Mouse (Mus musculus): ENCODE measurements at regions not wholly inside any gene's neighbourhood (a gene's known extent, or its start where the extent isn't known, plus 50 kb on each side); places are given as distances from the start of the nearest gene placed in this dataset.
"Not testable (repeated sequence)": the region's sequence is repeated elsewhere in the genome, so short reads cannot be mapped to it uniquely, and the experiment has no call there.

DNA sequence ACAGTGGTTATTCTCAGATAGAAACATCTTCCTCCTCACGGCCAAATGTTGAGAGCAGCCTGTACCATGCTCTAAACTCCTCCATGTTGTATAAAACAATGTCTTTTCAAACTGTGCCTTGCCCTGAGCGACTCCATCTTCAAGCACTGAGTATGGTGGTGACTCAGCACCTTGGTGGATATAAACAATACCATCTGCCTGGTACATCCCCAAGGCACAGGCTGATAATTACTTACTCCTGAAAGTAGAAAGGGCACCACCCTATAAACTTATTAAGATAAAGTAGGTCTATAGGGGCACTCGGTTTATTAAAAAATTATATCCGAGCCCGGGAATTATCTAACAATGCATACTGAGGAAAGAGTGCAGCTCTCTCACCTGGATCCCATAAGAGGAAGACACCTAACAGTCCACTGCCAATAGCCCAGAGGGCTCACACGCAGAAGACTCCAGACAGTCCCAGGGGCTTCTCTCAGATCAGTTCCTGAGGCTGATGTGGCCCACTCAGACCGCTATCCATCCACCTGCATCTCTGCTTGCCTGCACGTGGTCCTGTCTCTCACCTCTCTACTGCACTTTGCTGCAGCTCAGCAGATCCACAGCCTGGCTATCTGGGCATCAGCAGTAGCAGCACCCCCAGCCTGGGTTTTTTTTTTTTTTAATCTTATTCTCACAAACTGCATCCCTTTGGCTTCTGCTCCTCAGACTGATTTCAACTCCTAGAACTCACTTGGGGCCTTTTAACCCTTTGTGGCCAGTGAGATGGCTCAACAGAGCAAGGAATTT lies 109.7 kb upstream of the Dlg1 start:
- DNase-seq (ENCODE audit: low spot score in 2 of 2) = no peak

DNA sequence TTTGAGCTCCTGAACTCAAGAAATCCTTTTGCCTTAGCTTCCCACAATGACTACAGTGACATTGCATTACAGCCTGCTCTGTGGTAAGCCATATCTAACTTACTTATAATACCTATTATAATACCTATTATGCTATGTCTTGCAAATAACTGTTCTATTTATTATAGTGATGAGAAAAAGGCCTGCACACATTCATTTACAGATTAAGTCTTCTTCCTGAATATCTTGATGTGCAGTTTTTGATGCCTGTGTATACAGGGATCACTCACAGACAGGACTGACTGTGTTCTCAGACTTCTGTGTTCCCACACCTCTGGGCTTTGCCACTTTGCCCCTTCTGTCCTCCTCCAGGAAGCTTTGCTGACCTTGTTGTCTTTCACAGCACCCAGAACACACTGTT lies 102.8 kb upstream of the Dlg1 start:
- no peak for DNase-seq (ENCODE audit: low spot score in 2 of 2)

DNA sequence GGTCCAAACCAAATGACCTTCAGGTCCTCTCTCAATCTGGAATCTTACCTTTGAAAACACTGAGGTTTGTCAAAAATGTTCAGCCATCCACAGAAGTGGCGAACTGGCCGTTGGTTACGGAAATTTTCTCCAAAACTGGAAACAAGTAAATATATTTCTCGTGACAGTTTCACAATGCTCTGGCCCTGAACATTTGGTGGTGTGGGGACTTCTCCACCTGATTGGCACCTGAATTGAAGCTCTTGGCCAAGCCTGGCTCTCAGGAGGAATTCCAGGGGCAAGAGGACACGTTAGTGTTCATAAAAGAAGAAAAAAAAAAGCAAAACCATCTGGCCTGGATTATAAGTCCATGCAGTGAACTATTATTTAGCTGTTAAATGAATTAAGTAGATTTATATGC lies 98.3 kb upstream of the Dlg1 start:
- no peak for DNase-seq (ENCODE audit: low spot score in 2 of 2)

DNA sequence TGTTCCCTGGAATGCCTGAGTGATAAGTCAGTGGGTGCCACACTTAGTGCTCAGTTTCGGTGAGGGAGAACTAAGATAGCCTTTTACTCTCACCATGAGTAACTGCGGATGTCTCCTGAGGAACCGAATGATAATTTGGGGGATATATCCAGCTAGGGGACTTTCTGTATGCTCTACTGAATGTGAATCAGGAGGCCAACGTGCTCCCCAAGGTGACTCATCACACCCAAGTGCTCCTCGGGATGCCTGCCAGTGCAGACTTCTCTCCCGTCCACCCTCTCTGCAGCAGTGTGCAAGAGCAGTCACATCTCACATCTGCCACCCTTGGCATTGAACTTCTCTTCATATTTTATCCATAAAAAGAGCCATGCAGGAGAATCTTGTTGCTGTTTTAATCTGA lies 94.9 kb upstream of the Dlg1 start:
- no peak for DNase-seq (ENCODE audit: low spot score in 2 of 2)

DNA sequence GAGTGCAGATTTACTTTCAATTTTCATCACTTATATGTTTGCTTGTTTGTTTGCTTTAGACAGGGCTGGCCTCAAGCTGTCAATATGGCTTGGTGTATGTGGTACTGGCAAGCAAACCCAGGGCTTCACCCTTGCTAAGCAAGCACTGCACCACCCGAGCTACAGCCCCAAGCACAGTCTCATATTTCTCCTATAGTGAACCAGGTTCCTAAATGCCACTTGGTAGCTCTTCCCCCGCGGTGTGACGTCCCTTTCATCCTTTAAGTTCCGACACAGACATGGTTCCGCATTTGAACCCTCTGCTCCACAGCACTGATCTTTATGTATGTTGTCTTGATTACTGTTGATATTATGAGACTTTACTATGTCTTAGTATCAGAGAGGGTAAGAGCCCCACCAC lies 93.4 kb upstream of the Dlg1 start:
- no peak for DNase-seq (ENCODE audit: low spot score in 2 of 2)

DNA sequence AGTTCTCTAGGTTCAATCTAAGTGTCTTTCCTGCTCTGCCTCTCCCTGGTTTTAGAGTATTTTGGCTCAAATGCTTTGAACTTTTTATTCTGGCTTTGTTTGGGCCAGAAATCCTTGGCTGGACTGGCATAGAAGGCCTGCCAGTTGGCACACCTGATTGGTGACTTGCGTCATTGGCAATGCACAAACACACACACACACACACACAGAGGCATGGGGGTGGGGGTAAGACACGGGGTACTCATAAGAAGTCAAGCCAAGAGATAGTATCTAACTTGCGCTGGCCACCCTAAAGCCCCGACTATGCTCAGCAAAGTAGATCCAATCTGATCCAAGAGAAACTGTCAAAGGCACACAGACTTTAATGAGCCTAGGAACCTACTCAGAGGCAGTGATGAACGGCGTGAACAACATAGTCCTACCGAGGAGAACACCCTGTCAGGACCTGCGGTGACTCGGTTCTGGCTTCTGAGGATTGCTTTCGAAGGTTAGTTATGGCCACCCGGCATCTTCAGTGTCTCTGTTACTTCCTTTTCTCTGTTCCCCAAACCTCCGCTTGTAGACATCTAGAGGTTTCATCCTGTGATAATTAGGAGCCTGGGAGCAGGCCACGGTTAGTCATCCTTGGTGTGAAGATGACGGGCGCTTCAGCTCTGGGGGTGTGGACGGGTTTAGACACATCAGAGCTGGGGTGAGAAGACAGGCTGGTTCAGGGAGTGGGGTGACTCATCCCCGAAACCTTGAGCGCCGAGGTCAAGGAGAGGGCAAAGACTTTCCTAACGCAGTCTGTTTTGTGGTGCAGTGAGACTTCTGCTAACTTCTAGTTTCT lies 92.7 kb upstream of the Dlg1 start:
- peak in 1 of 2 experiments; percentile 39 for DNase-seq (ENCODE audit: low spot score in 2 of 2)

DNA sequence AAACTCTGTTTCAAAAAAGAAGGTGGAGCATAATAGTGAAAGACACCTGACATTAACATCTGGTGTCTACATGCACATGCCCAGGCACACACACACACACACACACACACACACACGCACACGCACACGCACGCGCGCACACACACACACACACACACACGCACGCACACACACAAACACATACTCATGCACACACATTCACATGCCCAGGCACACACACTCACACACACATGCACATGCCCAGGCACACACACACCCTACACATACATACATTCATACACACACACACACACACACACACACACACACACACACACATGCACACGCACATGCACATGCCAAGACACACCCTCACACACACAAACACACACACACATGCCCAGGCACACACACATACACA lies 89.4 kb upstream of the Dlg1 start:
- not testable (repeated sequence) for DNase-seq (ENCODE audit: low spot score in 2 of 2)

DNA sequence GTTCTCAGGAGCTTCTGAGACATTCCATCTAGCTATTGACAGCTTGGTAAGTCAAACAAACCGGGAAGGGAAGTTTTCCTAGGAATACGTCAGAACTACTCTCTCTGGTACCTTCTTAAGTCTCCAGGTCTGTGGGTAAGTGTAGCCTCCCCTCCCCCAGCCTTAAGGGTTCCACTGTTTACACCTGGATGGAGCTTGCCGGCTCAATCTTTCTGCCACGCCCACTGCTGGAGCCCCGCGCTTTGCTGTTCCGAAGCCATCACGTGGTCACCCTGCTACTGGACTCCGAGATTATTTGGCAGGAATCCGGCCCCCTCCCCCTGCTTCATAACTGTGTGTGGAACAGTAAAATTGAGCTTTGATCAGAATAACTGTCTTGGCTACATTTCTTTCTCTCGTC lies 87.6 kb upstream of the Dlg1 start:
- not testable (repeated sequence) for DNase-seq (ENCODE audit: low spot score in 2 of 2)

DNA sequence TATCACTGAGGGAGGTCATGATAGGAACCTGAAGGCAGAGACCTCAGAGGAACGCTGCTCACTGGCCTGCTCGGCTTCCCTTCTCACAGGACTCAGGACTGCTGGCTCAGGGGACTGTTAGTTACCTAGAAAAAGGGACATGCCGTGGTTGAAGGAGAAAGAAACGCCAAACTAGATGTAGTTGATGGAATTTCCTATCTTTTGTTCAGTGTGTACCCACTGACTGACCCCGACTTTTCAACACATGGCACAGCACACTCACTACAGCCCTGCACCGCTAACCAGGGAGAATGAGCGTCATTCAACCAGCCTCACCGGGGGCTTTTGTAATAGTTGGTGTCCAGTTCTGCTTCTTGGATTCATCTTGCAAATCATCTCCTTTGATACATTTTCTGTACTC lies 86.8 kb upstream of the Dlg1 start:
- DNase-seq (ENCODE audit: low spot score in 2 of 2) = no peak

DNA sequence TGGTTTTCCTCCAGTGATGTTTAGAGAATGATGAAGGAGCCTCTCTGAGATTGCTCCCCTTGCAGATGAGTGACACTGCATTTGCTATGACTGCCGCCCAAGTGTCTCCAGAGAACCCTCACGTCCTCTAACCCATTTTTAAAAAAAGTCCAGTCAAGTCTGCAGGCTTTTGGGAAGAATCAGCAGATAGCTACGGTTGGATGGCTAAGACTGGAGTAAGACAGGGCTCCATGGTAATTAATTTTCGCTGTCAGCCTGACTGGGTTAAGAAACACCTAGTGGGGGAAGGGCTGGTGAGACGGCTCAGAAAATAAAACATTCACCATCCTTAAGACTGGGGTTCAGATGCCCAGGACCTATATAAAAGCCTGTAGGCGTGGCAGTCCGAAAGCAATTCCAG lies 85.9 kb upstream of the Dlg1 start:
- no peak for DNase-seq (ENCODE audit: low spot score in 2 of 2)

DNA sequence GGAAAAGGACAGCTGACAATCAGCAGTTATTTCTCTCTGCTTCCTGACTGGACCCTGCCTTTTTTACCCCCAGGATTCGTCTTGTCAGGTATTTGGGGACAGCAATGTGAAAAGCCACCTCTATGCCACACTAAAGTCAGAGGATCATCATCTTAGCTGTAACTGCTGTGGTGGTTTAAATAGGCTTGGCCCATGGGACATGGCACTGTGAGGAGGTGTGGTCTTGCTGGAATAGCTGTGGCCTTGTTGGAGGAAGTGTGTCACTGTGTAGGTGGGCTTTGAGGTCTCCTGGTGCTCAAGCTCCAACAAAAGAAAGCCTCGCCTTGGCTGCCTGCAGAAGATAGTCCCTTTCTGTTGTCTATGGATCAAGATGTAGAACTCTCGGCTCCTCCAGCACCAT lies 83.9 kb upstream of the Dlg1 start:
- no peak for DNase-seq (ENCODE audit: low spot score in 2 of 2)

DNA sequence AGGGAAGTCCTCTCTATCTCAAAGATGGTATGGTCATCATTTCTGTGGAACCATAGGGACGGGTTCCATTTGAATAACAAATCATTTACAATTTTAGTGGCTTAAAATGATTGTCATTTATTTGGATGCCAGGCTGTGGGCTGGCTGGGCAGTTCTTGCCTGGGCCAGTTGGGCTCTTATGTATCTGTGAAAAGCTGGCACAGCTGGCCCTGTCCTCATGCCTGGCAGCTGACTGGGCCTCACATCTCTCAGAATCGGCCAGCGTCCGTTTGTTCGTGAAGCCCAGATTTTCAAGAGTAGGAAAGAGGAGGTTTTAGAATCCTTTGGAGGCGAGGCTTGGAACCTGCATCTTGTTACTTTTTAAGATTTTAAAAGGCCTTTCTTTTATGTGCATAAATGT lies 82.5 kb upstream of the Dlg1 start:
- no peak for DNase-seq (ENCODE audit: low spot score in 2 of 2)

DNA sequence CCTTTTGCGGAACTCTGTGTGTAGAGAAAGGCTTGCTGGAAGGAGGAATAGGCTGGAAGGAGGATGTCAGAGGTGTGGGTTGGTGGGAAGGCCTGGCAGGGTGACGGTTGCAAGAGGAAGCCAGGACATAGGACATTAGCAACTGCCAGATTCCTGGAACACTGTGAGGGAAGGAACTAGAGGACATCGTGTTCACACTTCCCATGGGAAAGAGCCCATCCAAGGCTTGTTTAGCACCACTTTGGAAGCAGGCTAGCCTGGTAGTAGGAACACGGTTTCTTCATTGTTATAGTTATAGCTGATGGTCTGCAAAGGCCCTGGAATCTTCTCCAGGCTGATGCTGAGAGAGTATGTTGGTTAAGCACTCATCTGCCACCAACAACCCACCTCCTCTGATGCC lies 80.4 kb upstream of the Dlg1 start:
- no peak for DNase-seq (ENCODE audit: low spot score in 2 of 2)

DNA sequence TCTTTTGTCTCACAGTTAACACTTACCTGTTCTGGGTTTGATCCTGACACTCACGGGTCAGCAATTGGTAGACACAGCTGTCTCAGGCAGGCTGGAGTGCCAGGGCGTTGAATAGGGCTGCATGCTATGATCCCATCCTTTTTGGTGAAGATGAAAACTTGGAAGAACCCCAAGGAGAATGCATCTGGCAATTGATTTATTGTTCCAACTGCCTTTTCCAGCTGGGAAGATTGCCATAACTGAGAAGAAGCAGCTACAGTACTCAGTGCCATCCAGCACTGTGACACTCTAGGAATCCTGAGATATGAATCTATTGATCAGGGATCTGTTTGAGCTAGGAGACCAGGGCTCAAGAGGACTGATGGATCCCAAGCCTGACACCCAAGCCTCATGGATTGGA lies 79.6 kb upstream of the Dlg1 start:
- no peak for DNase-seq (ENCODE audit: low spot score in 2 of 2)

DNA sequence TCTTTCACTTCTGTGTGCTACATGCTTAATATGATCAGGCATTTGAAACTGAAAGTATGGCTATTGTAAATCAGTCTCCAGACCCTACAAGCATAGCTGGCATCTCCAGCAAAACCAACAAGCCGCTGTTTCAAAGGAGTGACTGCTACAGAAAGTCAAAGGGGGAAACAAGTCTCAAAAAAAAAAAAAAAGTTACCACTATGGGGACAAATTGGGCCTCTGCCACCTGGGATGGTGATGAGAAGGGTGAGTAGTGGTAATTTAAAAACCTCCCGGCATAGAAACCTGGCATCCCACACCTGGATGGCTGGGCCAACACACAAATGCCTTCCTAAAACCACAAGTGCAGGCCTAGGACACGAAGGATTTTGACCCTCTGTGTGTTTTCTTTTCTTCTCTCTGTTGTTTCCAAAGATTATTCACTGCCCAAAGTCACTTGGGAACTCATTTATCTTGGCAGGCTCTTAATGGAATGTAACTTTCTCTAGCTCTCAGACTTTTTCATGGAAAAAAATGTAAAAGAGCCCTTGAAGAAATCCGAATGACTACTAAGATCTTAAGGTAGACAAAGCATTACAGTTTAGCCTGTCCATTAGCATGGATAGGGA lies 78.9 kb upstream of the Dlg1 start:
- DNase-seq (ENCODE audit: low spot score in 2 of 2) = no peak

DNA sequence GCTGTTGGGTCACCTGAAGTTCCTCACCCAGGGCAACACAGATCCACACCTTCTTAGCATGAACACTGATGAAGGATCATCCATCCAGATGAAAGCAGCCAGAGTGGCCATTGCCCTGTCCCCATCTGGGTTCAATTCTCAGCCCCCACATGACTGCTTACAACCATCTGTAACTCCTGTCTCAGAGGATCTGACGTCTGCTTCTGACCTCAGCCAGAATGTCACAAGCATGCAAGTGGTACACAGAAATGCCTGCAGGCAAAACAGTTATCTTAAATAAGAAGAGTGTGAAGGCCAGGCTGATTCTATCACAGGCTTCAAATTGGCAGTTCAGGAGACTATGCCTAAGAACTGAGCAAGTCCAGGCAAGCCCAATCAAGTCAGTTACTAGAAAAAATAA lies 76.2 kb upstream of the Dlg1 start:
- DNase-seq (ENCODE audit: low spot score in 2 of 2) = no peak

DNA sequence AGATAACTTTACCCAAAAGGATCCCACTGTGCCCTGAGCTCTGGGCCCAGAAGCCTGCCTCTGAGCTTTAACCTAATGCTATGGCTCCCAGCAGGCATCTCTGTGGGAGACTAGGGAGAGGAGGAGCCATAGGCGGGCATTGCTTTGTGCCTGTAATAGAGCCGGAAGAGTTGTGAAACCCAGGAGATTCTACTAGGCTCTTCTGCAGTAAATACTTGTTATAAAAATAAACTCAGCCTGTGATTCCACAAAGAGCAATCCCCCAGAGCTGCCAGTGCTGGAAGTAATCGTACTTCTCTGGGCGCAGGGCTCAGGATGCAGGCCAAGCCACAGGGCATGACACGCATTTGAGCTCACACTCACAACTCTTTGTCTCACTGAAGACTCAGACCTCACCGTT lies 73.7 kb upstream of the Dlg1 start:
- no peak for DNase-seq (ENCODE audit: low spot score in 2 of 2)

DNA sequence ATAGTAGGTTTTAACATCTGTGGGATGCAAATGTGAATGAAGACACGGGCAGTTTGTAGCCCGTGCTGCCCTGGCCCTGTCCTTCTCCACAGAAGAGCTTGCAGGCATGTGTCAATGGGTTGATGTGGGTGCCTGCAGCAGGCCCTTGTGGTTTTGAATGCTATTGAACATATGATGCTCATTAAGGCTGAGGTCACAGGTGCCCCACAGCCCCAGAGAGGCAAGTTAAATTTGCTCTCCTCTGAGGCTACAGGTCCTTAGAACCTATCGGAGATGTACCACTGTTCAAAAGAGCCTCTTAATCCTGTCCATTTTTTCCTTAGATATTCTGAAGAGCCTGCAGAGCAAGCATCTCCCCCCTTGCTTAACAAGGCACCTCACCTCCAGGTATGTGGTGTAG lies 71.7 kb upstream of the Dlg1 start:
- no peak for DNase-seq (ENCODE audit: low spot score in 2 of 2)

DNA sequence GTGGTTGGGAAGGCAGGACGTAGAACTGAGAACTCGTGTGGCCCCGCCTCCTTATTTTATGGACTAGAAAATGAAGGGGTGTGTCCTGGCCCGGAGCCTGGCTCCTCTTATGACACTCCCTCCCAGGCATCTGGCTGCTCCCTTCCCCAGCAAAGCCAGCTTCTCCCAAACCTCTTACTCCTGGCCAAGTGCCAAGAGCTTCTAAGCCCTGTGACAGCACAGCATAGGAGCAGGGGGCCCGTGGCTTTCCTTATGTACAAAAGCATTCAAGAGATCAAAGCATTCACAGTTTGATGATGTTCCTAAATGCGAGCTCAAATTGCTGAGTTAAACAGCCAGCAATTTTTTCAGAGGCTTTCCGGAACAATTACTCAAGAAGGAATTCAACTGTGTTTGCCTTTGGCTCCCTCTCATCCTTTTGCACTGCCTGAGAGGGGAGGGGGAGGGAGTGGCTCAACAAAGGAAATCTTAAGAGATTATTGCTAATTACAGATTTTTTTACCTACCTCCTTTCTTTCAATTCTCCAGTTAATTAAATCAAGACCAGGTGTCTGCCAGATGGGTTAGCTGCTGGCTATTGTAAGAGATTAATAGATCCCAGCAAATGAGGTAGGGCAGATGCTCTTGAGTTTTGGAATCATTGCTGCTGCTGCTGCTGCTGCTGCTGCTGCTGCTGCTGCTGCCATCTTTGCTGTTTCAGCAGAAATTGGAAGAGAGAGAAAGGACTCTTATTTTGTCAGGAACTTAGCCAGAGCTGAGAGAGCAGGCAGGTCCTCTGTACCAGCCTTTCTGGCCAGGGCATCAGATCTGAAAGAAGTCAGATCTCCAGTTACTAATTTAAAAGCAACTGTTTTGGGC lies 71.0 kb upstream of the Dlg1 start:
- DNase-seq (ENCODE audit: low spot score in 2 of 2) = peak; percentile 62 to 67

DNA sequence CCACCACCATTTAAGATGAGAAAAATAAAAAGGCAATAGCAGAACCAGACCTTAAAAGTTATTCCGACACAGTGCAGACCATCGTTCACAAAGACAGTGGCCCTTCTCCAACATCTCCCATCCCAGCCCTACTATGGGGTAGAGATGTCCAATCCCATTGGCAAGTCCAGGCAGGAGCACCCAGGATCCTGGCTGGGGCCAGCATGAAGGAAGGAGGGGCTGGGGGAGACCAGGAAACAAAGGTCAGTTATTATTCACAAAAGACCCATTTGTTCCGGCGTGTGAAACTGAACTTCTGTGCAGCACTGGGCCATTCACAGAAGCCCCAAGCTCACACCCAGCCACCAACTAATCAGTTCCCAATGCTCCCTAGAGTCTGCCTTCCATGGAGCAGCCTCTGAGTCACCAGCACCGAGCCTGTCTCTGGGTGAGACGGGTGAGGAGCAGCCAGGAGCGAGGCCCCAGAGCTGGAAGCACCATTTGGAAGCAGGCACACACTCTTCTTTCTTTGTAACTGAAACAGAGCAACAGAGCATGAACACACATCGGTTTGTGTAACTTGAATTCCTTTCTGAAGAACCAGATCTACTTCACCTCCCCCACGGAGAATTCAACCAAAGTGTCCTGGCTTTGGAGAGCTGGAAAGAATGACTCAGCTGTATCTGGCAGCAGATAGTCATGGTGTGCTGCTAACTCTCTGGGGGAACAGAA lies 70.1 kb upstream of the Dlg1 start:
- DNase-seq (ENCODE audit: low spot score in 2 of 2) = peak; percentile 47 to 52

DNA sequence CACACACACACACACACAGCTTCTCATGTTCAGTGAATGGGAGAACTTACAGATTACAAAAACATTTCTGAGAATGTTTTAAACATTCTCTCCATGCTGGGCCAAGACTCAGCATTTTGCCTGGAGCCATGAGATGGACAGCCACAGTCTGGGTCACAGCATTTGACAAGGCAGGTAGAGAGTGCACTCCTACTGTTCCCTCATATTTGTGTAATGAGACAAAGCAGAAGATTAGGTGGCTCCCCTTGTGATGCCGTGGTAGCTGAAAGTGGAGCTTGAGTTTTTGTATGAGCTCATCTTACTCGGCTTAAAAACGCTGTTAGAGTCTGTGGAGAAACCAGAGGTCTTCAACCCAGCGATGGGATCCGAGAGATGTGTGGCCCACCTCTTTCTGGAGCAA lies 65.3 kb upstream of the Dlg1 start:
- no peak for DNase-seq (ENCODE audit: low spot score in 2 of 2)
